Comparison of ENCODE assay signal across 10 mouse cellular contexts in genomic region chr6:40123070-40123690, GRCm38 (mm10).
DNase-seq lines count a peak whose midpoint lies in the region; ATAC-seq and TF ChIP-seq lines count a peak whose summit lies in the region.
"Had no signal": no experiment of that assay in that cellular context is flagged by ENCODE, and none has a peak within 500 bp of the region (broad histone marks: within the 10 kb centered on the region; RNA-seq: fewer than 3 reads in every experiment).

No protein-coding gene starts in this region.

- H3ac ChIP-seq in myocyte (ENCODE audit: control insufficient read depth, insufficient read length): no peak overlapping the region

- no peaks in the 10 kb centered on the region for H3K9me3 ChIP-seq in stomach, postnatal 0 days (ENCODE audit: control insufficient read depth, low read length)
- H3K9me3 ChIP-seq: embryonic facial prominence, embryonic 13.5 days had no signal

- peak overlapping the region; percentile 78 for H3K4me2 ChIP-seq in myocyte (ENCODE audit: low read depth)
- H3K4me2 ChIP-seq in stomach, postnatal 0 days (replicated peaks; ENCODE audit: low read depth): no peak overlapping the region
- H3K4me2 ChIP-seq: embryonic facial prominence, embryonic 13.5 days had no signal

- no peak overlapping the region for H3K27ac ChIP-seq in stomach, postnatal 0 days (replicated peaks)
- H3K27ac ChIP-seq: embryonic facial prominence, embryonic 13.5 days had no signal

- ATAC-seq in frontal cortex, adult (ENCODE audit: low TSS enrichment): peak; percentile 25
- no peak for ATAC-seq in stomach, postnatal 0 days (ENCODE audit: low FRiP score, low TSS enrichment)
- ATAC-seq: activated CD4-positive, CD25-positive, alpha-beta regulatory T cell, adult 4 months had no signal

- no peaks in the 10 kb centered on the region for H3K27me3 ChIP-seq in myocyte (ENCODE audit: control insufficient read depth, insufficient read depth, insufficient read length)
- no peaks in the 10 kb centered on the region for H3K27me3 ChIP-seq in stomach, postnatal 0 days (ENCODE audit: control insufficient read depth, insufficient read depth, low read length)
- H3K27me3 ChIP-seq: embryonic facial prominence, embryonic 13.5 days had no signal

- no peak overlapping the region for H3K9ac ChIP-seq in stomach, postnatal 0 days (ENCODE audit: low read length)
- H3K9ac ChIP-seq: embryonic facial prominence, embryonic 13.5 days had no signal

- no peak for DNase-seq in frontal cortex, postnatal 14 days (ENCODE audit: low spot score in 2 of 2)
- peak; percentile 45 for DNase-seq in retina, postnatal 1 day
- no peak for DNase-seq in retina, embryonic 14.5 days (ENCODE audit: low spot score)
- DNase-seq in cerebellum, postnatal 10 days: peak; percentile 77 to 83
- no peak for DNase-seq in stomach, postnatal 0 days (ENCODE audit: low spot score)
- DNase-seq in spleen, postnatal 14 days (ENCODE audit: low spot score in 2 of 2): no peak

- no peaks in the 10 kb centered on the region for H3K4me1 ChIP-seq in stomach, postnatal 0 days (replicated peaks; ENCODE audit: control insufficient read depth, insufficient read depth)

- no peak for TF ChIP-seq CTCF in stomach, postnatal 0 days (IDR thresholded peaks at IDR 0.05; ENCODE audit: low read depth)

- H3K79me2 ChIP-seq in myocyte (ENCODE audit: control insufficient read depth, insufficient read depth): no peaks in the 10 kb centered on the region

- TF ChIP-seq POLR2A in myocyte (IDR thresholded peaks at IDR 0.05; ENCODE audit: insufficient read length, low read depth): no peak

- WGBS in stomach, postnatal 0 days: 66% methylated on average over 12 of the region's 12 CpGs

- H3K36me3 ChIP-seq in myocyte (ENCODE audit: control insufficient read depth, insufficient read depth): no peaks in the 10 kb centered on the region
- H3K36me3 ChIP-seq in stomach, postnatal 0 days (ENCODE audit: control insufficient read depth, insufficient read depth, low read length): no peaks in the 10 kb centered on the region
- H3K36me3 ChIP-seq: embryonic facial prominence, embryonic 13.5 days had no signal

- no peak for TF ChIP-seq EP300 in stomach, postnatal 0 days (optimal IDR thresholded peaks at IDR 0.05)

- H3K4me3 ChIP-seq in myocyte: no peak overlapping the region
- no peak overlapping the region for H3K4me3 ChIP-seq in stomach, postnatal 0 days (ENCODE audit: low read depth, low read length)
- H3K4me3 ChIP-seq: embryonic facial prominence, embryonic 13.5 days had no signal

TF ChIP-seq in myocyte, 11 proteins besides CTCF, POLR2A, EP300 and RAD21:
- TF ChIP-seq TCF12 (IDR thresholded peaks at IDR 0.05; ENCODE audit: insufficient read depth, poor library complexity, severe bottlenecking) (no peak), MAX (IDR thresholded peaks at IDR 0.05; ENCODE audit: low read depth) (no peak), REST (IDR thresholded peaks at IDR 0.05; ENCODE audit: insufficient read depth, insufficient read length) (no peak), E2F4 (IDR thresholded peaks at IDR 0.05; ENCODE audit: insufficient read depth) (no peak), TCF3 (IDR thresholded peaks at IDR 0.05; ENCODE audit: insufficient read length, low read depth) (no peak), USF1 (IDR thresholded peaks at IDR 0.05; ENCODE audit: low read depth) (no peak), MYOG (IDR thresholded peaks at IDR 0.05; ENCODE audit: control insufficient read depth in 1 of 3, insufficient read depth in 1 of 3, insufficient read length in 2 of 3, low read depth in 2 of 3) (no peak), POLR2AphosphoS2 (IDR thresholded peaks at IDR 0.05; ENCODE audit: insufficient read length, low read depth) (no peak), CEBPB (IDR thresholded peaks at IDR 0.05; ENCODE audit: insufficient read depth, poor library complexity, severe bottlenecking) (no peak), SRF (IDR thresholded peaks at IDR 0.05; ENCODE audit: control insufficient read depth, insufficient read length, low read depth) (no peak), MYOD1 (IDR thresholded peaks at IDR 0.05; ENCODE audit: control insufficient read depth in 1 of 3, insufficient read length in 2 of 3, low read depth in 2 of 3) (no peak)

Comparison
In these comparisons a context has a peak if more than half of its experiments do, and no peak if none do; other contexts are left out.
1. DNase-seq: peak in retina, postnatal 1 day (single experiment) and cerebellum, postnatal 10 days (2 of 2); none in frontal cortex, postnatal 14 days (0 of 2), retina, embryonic 14.5 days (single experiment), stomach, postnatal 0 days (single experiment) and spleen, postnatal 14 days (0 of 2).